Mouse (Mus musculus): ENCODE results near the gene Hk1. TPM values are rescaled to one million over a fixed set of nuclear protein-coding genes. Genes with fewer than 3 reads are reported as not detected.

Gene Hk1
- polyA plus RNA-seq, 1 experiment from 2014 or later, result 29.4 TPM

- WGBS, result 96% methylated on average over 18 of the region's 19 CpGs
- Histone ChIP-seq H3K9me3 (0 out of 2 replicates have a peak, but pooled peaks cover 6% of the 10 kb centered on the region), H3K4me1 (no peaks in the 10 kb centered on the region), H3K36me3 (replicated peaks) (peaks cover 30% of the 10 kb centered on the region), H3K27me3 (ENCODE audit: poor library complexity, severe bottlenecking) (no peaks in the 10 kb centered on the region), H3K27ac (no peak overlapping the region), H3K4me3 (no peak overlapping the region)
- DNase-seq (ENCODE audit: extremely low spot score, low spot score), result no peak
These were observed 102.0 kb downstream of the Hk1 start for GRCm38 (mm10) chr10:62277499-62278293.

- DNase-seq (ENCODE audit: extremely low spot score, low spot score), result peak; percentile 82
- Histone ChIP-seq H3K27ac (no peak overlapping the region), H3K4me1 (no peaks in the 10 kb centered on the region), H3K36me3 (replicated peaks) (peaks cover 23% of the 10 kb centered on the region), H3K9me3 (0 out of 2 replicates have a peak, but pooled peaks cover 4% of the 10 kb centered on the region), H3K4me3 (no peak overlapping the region), H3K27me3 (ENCODE audit: poor library complexity, severe bottlenecking) (no peaks in the 10 kb centered on the region)
- 44% methylated on average over 4 of the region's 4 CpGs for WGBS
These were observed 104.5 kb downstream of the Hk1 start for GRCm38 (mm10) chr10:62275235-62275634.

DNA sequence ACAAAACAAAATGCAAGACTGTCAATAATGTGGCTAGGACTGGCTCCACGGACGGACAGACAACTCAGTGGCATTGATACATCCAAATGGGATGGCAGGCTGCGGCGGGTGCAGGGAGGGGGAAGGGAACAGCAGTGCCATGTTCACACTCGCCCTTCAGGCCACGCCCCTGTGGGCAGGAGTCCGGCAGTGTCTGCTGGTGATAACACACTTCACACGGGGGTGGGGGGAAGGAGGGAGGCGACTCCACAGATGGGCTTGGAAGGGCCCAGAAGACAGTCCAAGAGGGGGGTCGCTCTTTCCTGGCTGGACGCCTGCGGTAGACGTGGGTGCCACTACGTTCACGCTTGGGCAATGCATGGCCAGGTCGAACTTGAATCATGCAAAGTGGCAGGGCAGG lies 110.4 kb downstream of the Hk1 start:
- Histone ChIP-seq H3K9me3 (no peaks in the 10 kb centered on the region), H3K36me3 (replicated peaks) (peaks cover 17% of the 10 kb centered on the region), H3K27ac (no peak overlapping the region), H3K4me3 (no peak overlapping the region), H3K27me3 (ENCODE audit: poor library complexity, severe bottlenecking) (0 out of 2 replicates have a peak, but pooled peaks cover 5% of the 10 kb centered on the region), H3K4me1 (peaks cover 12% of the 10 kb centered on the region; the same call in 1 of the 2 replicates)
- 89% methylated on average over 16 of the region's 16 CpGs for WGBS
- no peak for DNase-seq (ENCODE audit: extremely low spot score, low spot score)

DNA sequence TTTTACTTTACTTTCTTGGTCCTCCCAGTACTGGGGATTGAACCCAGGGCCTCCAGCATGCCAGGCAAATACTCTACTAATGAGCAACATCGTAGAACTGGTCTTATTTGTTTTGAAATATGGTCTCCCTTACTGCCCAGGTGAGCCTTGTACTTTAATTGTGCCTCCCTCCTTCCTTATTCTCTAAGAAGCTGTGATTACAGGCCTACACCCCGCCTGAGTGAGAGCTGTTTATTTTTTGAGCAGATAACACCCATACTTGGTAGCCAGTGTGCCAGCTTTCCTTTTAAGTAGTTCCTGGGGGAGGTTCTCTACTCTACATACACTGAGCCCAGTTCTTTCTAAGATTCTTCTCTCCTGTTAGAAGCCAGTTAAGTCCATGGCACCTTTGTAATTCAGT lies 115.4 kb downstream of the Hk1 start:
- WGBS, result 88% methylated on average over 2 of the region's 2 CpGs
- 0 out of 2 replicates have a peak, but pooled peaks cover 8% of the 10 kb centered on the region for H3K27me3 ChIP-seq (ENCODE audit: poor library complexity, severe bottlenecking)
- peaks cover 1% of the 10 kb centered on the region; the same call in 1 of the 2 replicates for H3K36me3 ChIP-seq (replicated peaks)
- DNase-seq (ENCODE audit: extremely low spot score, low spot score), result no peak
- no peak overlapping the region for H3K4me3 ChIP-seq
- no peaks in the 10 kb centered on the region for H3K9me3 ChIP-seq
- H3K4me1 ChIP-seq, result peaks cover 21% of the 10 kb centered on the region
- no peak overlapping the region for H3K27ac ChIP-seq

DNA sequence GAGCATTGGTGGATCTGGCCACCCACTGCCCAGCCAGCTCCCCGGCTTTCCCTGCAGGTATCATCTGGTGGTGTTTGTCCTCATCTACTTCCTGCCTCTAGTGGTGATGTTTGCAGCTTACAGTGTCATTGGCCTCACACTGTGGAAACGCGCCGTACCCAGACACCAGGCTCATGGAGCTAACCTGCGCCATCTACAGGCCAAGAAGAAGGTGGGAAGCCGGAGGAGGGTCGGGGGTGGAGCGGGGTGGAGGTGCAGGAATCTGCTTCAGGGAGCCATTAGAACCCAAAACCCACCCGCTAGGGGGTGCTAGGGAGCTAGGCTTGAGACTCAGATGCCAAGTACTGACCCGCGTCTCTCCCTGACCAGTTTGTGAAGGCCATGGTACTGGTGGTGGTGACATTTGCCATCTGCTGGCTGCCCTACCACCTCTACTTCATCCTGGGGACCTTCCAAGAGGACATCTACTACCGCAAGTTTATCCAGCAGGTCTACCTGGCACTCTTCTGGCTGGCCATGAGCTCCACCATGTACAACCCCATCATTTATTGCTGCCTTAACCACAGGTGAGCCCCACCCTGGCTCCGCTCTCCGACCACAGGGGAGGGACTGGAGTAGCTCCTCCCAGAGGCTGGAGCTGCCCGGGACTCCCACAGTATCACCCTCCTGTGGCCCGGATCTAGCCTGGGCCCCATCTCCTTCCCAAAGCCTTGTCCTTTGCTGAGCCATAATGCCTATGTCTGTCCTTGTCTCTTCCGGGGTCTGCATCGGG lies 118.4 kb downstream of the Hk1 start:
- 0 out of 2 replicates have a peak, but pooled peaks cover 8% of the 10 kb centered on the region for H3K27me3 ChIP-seq (ENCODE audit: poor library complexity, severe bottlenecking)
- H3K4me1 ChIP-seq, result peaks cover 17% of the 10 kb centered on the region
- H3K27ac ChIP-seq, result no peak overlapping the region
- 18% methylated on average over 18 of the region's 18 CpGs for WGBS
- no peaks in the 10 kb centered on the region for H3K9me3 ChIP-seq
- H3K36me3 ChIP-seq (replicated peaks), result no peaks in the 10 kb centered on the region
- H3K4me3 ChIP-seq, result no peak overlapping the region
- DNase-seq (ENCODE audit: extremely low spot score, low spot score), result peak; percentile 90

DNA sequence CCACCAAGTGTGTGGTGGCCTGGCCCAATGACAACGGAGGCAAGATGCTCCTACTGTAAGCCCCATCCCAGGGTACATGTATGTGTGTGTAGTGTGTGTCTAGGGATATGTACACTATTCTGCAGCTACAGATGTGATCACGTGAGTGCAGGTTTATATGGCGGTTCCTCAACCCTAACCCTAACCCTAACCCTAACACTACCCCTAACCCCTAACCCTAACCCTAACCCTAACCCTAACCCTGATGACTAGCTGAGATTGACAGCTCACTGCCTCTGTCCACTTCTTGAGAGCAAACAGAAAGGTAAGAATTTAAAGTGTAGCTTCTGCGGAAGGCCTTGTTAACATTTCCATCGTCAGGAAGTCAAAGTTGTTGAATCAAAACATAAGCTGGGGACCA lies 121.4 kb downstream of the Hk1 start:
- Histone ChIP-seq H3K4me3 (no peak overlapping the region), H3K27ac (no peak overlapping the region), H3K9me3 (no peaks in the 10 kb centered on the region), H3K4me1 (peaks cover 9% of the 10 kb centered on the region), H3K36me3 (replicated peaks) (no peaks in the 10 kb centered on the region), H3K27me3 (ENCODE audit: poor library complexity, severe bottlenecking) (0 out of 2 replicates have a peak, but pooled peaks cover 3% of the 10 kb centered on the region)
- DNase-seq (ENCODE audit: extremely low spot score, low spot score), result no peak
- 89% methylated on average over 5 of the region's 5 CpGs for WGBS

GRCm38 (mm10) chr10:62252496-62253235 lies 127.0 kb downstream of the Hk1 start:
- no peaks in the 10 kb centered on the region for H3K9me3 ChIP-seq
- 88% methylated on average over 27 of the region's 27 CpGs for WGBS

DNA sequence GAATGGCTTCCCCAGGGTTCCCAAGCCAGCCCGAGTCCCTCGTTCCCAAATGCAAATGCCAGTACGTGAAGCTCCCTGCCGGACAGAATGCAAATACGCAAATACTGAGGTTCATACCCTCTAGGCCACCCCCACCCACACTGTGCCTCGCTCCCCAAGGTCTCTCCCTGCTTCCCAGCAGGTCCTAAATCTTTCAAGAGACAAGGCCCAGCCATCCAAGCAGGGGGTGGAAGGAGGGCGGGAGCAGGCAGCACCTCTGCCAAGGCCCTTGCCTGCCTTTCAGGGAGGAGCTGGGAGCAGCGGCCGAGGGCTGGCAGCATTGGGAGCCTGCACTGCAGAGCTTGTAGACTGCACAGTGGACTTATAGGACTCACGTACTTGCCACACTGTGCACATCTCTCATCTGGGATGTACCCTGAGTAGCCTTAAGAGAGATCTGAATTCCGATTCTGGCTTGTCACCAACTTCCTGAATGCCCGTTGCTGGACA lies 127.7 kb downstream of the Hk1 start, which contains the start of gene Tacr2:
Gene Tacr2 (plus strand): TSS at position 439 of the 489 bp plus-strand sequence.
- no peak within 1 kb of the TSS for H3K27ac ChIP-seq
- H3K4me3 ChIP-seq, result no peak within 1 kb of the TSS
- no peak for DNase-seq (ENCODE audit: extremely low spot score, low spot score)
- H3K36me3 ChIP-seq (replicated peaks), result no peaks in the 10 kb centered on the region
- H3K27me3 ChIP-seq (ENCODE audit: poor library complexity, severe bottlenecking), result no peaks in the 10 kb centered on the region
- no peaks in the 10 kb centered on the region for H3K9me3 ChIP-seq
- peaks cover 5% of the 10 kb centered on the region for H3K4me1 ChIP-seq
- WGBS, result 63% methylated on average over 12 of the region's 12 CpGs

More at GRCm38 (mm10) chr10:62252496-62253235, 127.0 kb downstream of the Hk1 start:
- H3K27me3 ChIP-seq (ENCODE audit: poor library complexity, severe bottlenecking), result no peaks in the 10 kb centered on the region
- peaks cover 2% of the 10 kb centered on the region; the same call in 1 of the 2 replicates for H3K4me1 ChIP-seq
- DNase-seq (ENCODE audit: extremely low spot score, low spot score), result no peak
- H3K4me3 ChIP-seq, result no peak overlapping the region
- H3K27ac ChIP-seq, result no peak overlapping the region
- no peaks in the 10 kb centered on the region for H3K36me3 ChIP-seq (replicated peaks)

DNA sequence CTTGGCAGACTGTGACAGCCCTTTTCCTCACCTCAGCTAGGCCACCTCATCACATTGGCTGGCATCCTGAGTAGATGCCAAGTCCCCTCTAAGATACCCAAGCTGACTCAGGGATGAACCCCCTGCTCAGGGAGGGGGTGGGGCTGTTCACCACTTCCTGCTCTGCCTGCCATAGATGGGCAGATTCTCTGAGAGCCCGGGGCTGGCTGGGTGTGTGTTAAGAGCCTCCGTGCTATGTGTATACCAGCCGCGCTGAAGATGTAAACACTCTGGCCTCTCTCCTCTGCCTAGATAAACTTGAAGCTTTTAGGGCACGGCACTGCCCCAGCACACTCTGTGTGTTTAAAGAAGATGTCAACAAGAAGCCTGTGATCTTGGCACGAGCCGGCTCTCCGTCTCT lies 131.9 kb downstream of the Hk1 start:
- WGBS, result 85% methylated on average over 8 of the region's 8 CpGs

DNA sequence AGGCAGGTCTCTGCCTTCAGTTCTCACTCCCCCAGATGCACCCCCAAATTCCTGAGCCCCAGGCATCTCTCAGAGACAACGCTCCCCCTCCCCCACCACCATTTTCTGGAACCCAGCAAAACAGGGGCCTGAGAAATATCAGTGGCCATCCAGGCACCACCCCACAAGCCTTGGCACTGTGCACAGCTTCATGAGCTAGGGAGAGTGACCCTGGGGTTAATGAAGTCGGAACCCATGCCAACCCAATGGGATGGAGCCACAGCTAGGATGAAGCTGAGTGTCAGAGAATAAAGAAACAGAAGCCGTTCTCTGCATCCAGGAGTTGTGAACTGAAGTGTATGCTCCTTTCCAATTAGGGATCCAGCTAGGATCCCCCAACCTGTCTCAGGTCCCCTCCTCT lies 132.6 kb downstream of the Hk1 start:
- Histone ChIP-seq H3K27me3 (ENCODE audit: poor library complexity, severe bottlenecking) (peaks cover 4% of the 10 kb centered on the region), H3K4me1 (peaks cover 8% of the 10 kb centered on the region), H3K27ac (no peak overlapping the region), H3K36me3 (replicated peaks) (no peaks in the 10 kb centered on the region), H3K9me3 (no peaks in the 10 kb centered on the region; the same call in 1 of the 2 replicates), H3K4me3 (no peak overlapping the region)
- no peak for DNase-seq (ENCODE audit: extremely low spot score, low spot score)
- whole genome bisulfite sequencing, result 68% methylated on average over 3 of the region's 3 CpGs

More for the DNA sequence above, 131.9 kb downstream of the Hk1 start:
- Histone ChIP-seq H3K27me3 (ENCODE audit: poor library complexity, severe bottlenecking) (no peaks in the 10 kb centered on the region), H3K9me3 (no peaks in the 10 kb centered on the region; the same call in 1 of the 2 replicates), H3K4me3 (no peak overlapping the region), H3K36me3 (replicated peaks) (no peaks in the 10 kb centered on the region), H3K4me1 (peaks cover 8% of the 10 kb centered on the region), H3K27ac (no peak overlapping the region)
- DNase-seq (ENCODE audit: extremely low spot score, low spot score), result no peak

- Histone ChIP-seq H3K36me3 (replicated peaks) (no peaks in the 10 kb centered on the region), H3K4me1 (peaks cover 8% of the 10 kb centered on the region), H3K27ac (no peak overlapping the region), H3K27me3 (ENCODE audit: poor library complexity, severe bottlenecking) (peaks cover 4% of the 10 kb centered on the region), H3K9me3 (no peaks in the 10 kb centered on the region; the same call in 1 of the 2 replicates), H3K4me3 (no peak overlapping the region)
- no peak for DNase-seq (ENCODE audit: extremely low spot score, low spot score)
- WGBS, result 93% methylated on average over 9 of the region's 9 CpGs
These were observed 135.6 kb downstream of the Hk1 start for GRCm38 (mm10) chr10:62244067-62244466.

- Histone ChIP-seq H3K27me3 (ENCODE audit: poor library complexity, severe bottlenecking) (peaks cover 4% of the 10 kb centered on the region), H3K36me3 (replicated peaks) (no peaks in the 10 kb centered on the region), H3K9me3 (no peaks in the 10 kb centered on the region; the same call in 1 of the 2 replicates), H3K4me1 (peaks cover 8% of the 10 kb centered on the region), H3K4me3 (no peak overlapping the region), H3K27ac (no peak overlapping the region)
- 53% methylated on average over 13 of the region's 13 CpGs for WGBS
- DNase-seq (ENCODE audit: extremely low spot score, low spot score), result peak; percentile 32
These were observed 136.8 kb downstream of the Hk1 start for GRCm38 (mm10) chr10:62242896-62243295.
